Mouse (Mus musculus) lung, adult 2 months (tissue): ENCODE data around the gene Tpd52l1. TPM values are rescaled to one million over a fixed set of nuclear protein-coding genes. Genes with fewer than 3 reads are reported as not detected.

Experiments used
- DNase-seq: peaks from one replicate; pipeline ENCODE4 v3.0.0; 2022
- H3K4me1 ChIP-seq: fragments of 200-500 bp; 2 replicates; pipeline ENCODE4 v1.6.1; 2011; ENCODE audit warnings: low read length; ENCODE audit not compliant: control insufficient read depth, insufficient read depth
- H3K4me3 ChIP-seq: fragments of 200-500 bp; replicated peaks from 2 replicates; pipeline ENCODE3; 2011; ENCODE audit warnings: low read depth, mild to moderate bottlenecking, control low read depth, low read length; ENCODE audit errors: extremely low read depth
- CTCF ChIP-seq: fragments of 200-500 bp; IDR thresholded peaks from 2 replicates; pipeline ENCODE4 v1.5.1; 2011; ENCODE audit warnings: mild to moderate bottlenecking, low read length, control low read depth; ENCODE audit not compliant: insufficient read depth
- POLR2A ChIP-seq: fragments of 200-500 bp; IDR thresholded peaks from 2 replicates; pipeline ENCODE4 v1.6.1; 2011; ENCODE audit warnings: low read depth, mild to moderate bottlenecking, control low read depth, low read length, borderline replicate concordance; ENCODE audit errors: extremely low read depth
- WGBS: fragments of 180-500 bp; shearing (Covaris S2); methylation state at CpG from one replicate; pipeline ENCODE4 v1.1.7; 2018; 5-methylcytosine and 5-hydroxymethylcytosine counted together
- polyA plus RNA-seq: library from polyadenylated mRNA; depleted of rRNA; stranded (reverse); fragments of >200 nt; gene quantifications from 2 replicates; pipeline ENCODE4 v1.2.3, GENCODE M21; 2012; rRNA removed

Tpd52l1 gene
- polyA plus RNA-seq = 1.4 and 1.8 TPM in 2 replicates

GRCm38 (mm10) chr10:31445291-31446124, at the start of gene Tpd52l1:
Gene Tpd52l1 (minus strand): TSS chr10:31445958.
- TF ChIP-seq POLR2A (no peak), CTCF (peak; percentile 65)
- Histone ChIP-seq H3K4me1 (peaks cover 2% of the 10 kb centered on the region), H3K4me3 (peak within 1 kb of the TSS; percentile 75)
- DNase-seq = peak; percentile 74
- WGBS = 2% methylated on average over 59 of the region's 59 CpGs

GRCm38 (mm10) chr10:31494296-31494695, 48.5 kb upstream of the Tpd52l1 start:
- 88% methylated on average over 1 of the region's 1 CpGs for WGBS
- no peak for TF ChIP-seq POLR2A
- no peak for TF ChIP-seq CTCF
- Histone ChIP-seq H3K4me3 (no peak overlapping the region), H3K4me1 (no peaks in the 10 kb centered on the region)
- no peak for DNase-seq

- Histone ChIP-seq H3K4me3 (no peak overlapping the region), H3K4me1 (no peaks in the 10 kb centered on the region; the same call in 1 of the 2 replicates)
- 48% methylated on average over 10 of the region's 10 CpGs for WGBS
- DNase-seq = no peak
- TF ChIP-seq POLR2A (no peak), CTCF (no peak)
Observed at GRCm38 (mm10) chr10:31467043-31467898, 21.5 kb upstream of the Tpd52l1 start.

- peak; percentile 34; the same call in 1 of the 2 replicates for TF ChIP-seq CTCF
- TF ChIP-seq POLR2A = no peak
- H3K4me3 ChIP-seq = no peak overlapping the region
- DNase-seq = no peak
- no peaks in the 10 kb centered on the region; the same call in 1 of the 2 replicates for H3K4me1 ChIP-seq
- WGBS = 69% methylated on average over 6 of the region's 6 CpGs
Observed at GRCm38 (mm10) chr10:31465840-31466541, 20.2 kb upstream of the Tpd52l1 start.

- TF ChIP-seq POLR2A = no peak
- no peak for TF ChIP-seq CTCF
- WGBS = 31% methylated on average over 4 of the region's 4 CpGs
- Histone ChIP-seq H3K4me1 (no peaks in the 10 kb centered on the region; the same call in 1 of the 2 replicates), H3K4me3 (no peak overlapping the region)
- no peak for DNase-seq
Observed at GRCm38 (mm10) chr10:31465424-31465823, 19.7 kb upstream of the Tpd52l1 start.

GRCm38 (mm10) chr10:31463044-31463443, 17.3 kb upstream of the Tpd52l1 start:
- DNase-seq = no peak
- no peak overlapping the region for H3K4me3 ChIP-seq
- no peaks in the 10 kb centered on the region; the same call in 1 of the 2 replicates for H3K4me1 ChIP-seq
- 89% methylated on average over 2 of the region's 2 CpGs for WGBS
- no peak for TF ChIP-seq POLR2A
- TF ChIP-seq CTCF = no peak

GRCm38 (mm10) chr10:31456806-31457205, 11.0 kb upstream of the Tpd52l1 start:
- 53% methylated on average over 1 of the region's 1 CpGs for WGBS
- TF ChIP-seq CTCF (no peak), POLR2A (no peak)
- DNase-seq = no peak

GRCm38 (mm10) chr10:31447083-31447482, 1.3 kb upstream of the Tpd52l1 start:
- WGBS = 27% methylated on average over 1 of the region's 1 CpGs
- no peak for DNase-seq
- Histone ChIP-seq H3K4me3 (no peak overlapping the region), H3K4me1 (peaks cover 2% of the 10 kb centered on the region)
- no peak for TF ChIP-seq CTCF
- TF ChIP-seq POLR2A = no peak

More at GRCm38 (mm10) chr10:31456806-31457205, 11.0 kb upstream of the Tpd52l1 start:
- no peak overlapping the region for H3K4me3 ChIP-seq
- H3K4me1 ChIP-seq = no peaks in the 10 kb centered on the region

GRCm38 (mm10) chr10:31444206-31444605, 1.6 kb downstream of the Tpd52l1 start:
- TF ChIP-seq CTCF (no peak), POLR2A (no peak)
- H3K4me1 ChIP-seq = peaks cover 2% of the 10 kb centered on the region
- no peak for DNase-seq
- 71% methylated on average over 7 of the region's 7 CpGs for WGBS
- H3K4me3 ChIP-seq = no peak overlapping the region
